In genomic region chr11:73108195-73108897, GRCm38 (mm10) we compare ENCODE assay signal across 15 mouse cellular contexts. TPM values are rescaled to one million over a fixed set of nuclear protein-coding genes. Genes with fewer than 3 reads are reported as not detected.
DNase-seq lines count a peak whose midpoint lies in the region; ATAC-seq lines count a peak whose summit lies in the region.
"Had no signal": no experiment of that assay in that cellular context is flagged by ENCODE, and none has a peak within 500 bp of the region (broad histone marks: within the 10 kb centered on the region; RNA-seq: fewer than 3 reads in every experiment).

No protein-coding gene starts in this region.

- H3K9me3 ChIP-seq in heart, embryonic 12.5 days (replicated peaks) = no peaks in the 10 kb centered on the region
- H3K9me3 ChIP-seq in midbrain, embryonic 15.5 days = no peaks in the 10 kb centered on the region
- H3K9me3 ChIP-seq: forebrain, embryonic 15.5 days; limb, embryonic 15.5 days; midbrain, embryonic 13.5 days had no signal

- ATAC-seq in heart, embryonic 12.5 days (ENCODE audit: insufficient number of reproducible peaks, low FRiP score) = peak; percentile 22; the same call in 1 of the 2 replicates
- peak; percentile 80 for ATAC-seq in megakaryocyte, adult 5-6 weeks (ENCODE audit: poor library complexity, severe bottlenecking)
- no peak for ATAC-seq in midbrain, embryonic 15.5 days (replicated peaks)
- ATAC-seq: forebrain, embryonic 15.5 days; midbrain, embryonic 13.5 days had no signal

- H3K4me1 ChIP-seq in heart, embryonic 12.5 days (replicated peaks) = peaks cover 21% of the 10 kb centered on the region
- H3K4me1 ChIP-seq in brown adipose tissue, adult 24 weeks (ENCODE audit: control insufficient read depth, insufficient read depth, insufficient read length, low read length) = no peaks in the 10 kb centered on the region
- H3K4me1 ChIP-seq in midbrain, embryonic 15.5 days = no peaks in the 10 kb centered on the region
- H3K4me1 ChIP-seq: forebrain, embryonic 15.5 days; limb, embryonic 15.5 days; midbrain, embryonic 13.5 days had no signal

- H3K27me3 ChIP-seq in heart, embryonic 12.5 days (replicated peaks) = no peaks in the 10 kb centered on the region
- H3K27me3 ChIP-seq in midbrain, embryonic 15.5 days (replicated peaks) = no peaks in the 10 kb centered on the region
- H3K27me3 ChIP-seq: forebrain, embryonic 15.5 days; limb, embryonic 15.5 days; midbrain, embryonic 13.5 days had no signal

- H3K4me3 ChIP-seq in heart, embryonic 12.5 days = no peak overlapping the region
- no peak overlapping the region for H3K4me3 ChIP-seq in brown adipose tissue, adult 24 weeks (ENCODE audit: insufficient read depth, low read depth, low read length)
- no peak overlapping the region for H3K4me3 ChIP-seq in midbrain, embryonic 15.5 days
- H3K4me3 ChIP-seq: forebrain, embryonic 15.5 days; limb, embryonic 15.5 days; midbrain, embryonic 13.5 days had no signal

- no peak for DNase-seq in heart, postnatal 4 days
- peak; percentile 48 for DNase-seq in 416B (ENCODE audit: low read depth)
- no peak for DNase-seq in right cerebral cortex, adult 2 months (ENCODE audit: low spot score in 2 of 2)
- DNase-seq in frontal cortex, postnatal 25 days (ENCODE audit: low spot score in 2 of 2) = no peak
- DNase-seq: cerebellum, postnatal 14 days; kidney, adult 11 months; right cerebral cortex, postnatal 25 days had no signal

- no peak overlapping the region for H3K9ac ChIP-seq in heart, embryonic 12.5 days
- H3K9ac ChIP-seq in midbrain, embryonic 15.5 days = no peak overlapping the region
- H3K9ac ChIP-seq: forebrain, embryonic 15.5 days; limb, embryonic 15.5 days; midbrain, embryonic 13.5 days had no signal

- H3K36me3 ChIP-seq in heart, embryonic 12.5 days = no peaks in the 10 kb centered on the region
- no peaks in the 10 kb centered on the region for H3K36me3 ChIP-seq in midbrain, embryonic 15.5 days (replicated peaks)
- H3K36me3 ChIP-seq: forebrain, embryonic 15.5 days; limb, embryonic 15.5 days; midbrain, embryonic 13.5 days had no signal

- no peak overlapping the region for H3K4me2 ChIP-seq in heart, embryonic 12.5 days
- no peak overlapping the region for H3K4me2 ChIP-seq in midbrain, embryonic 15.5 days
- H3K4me2 ChIP-seq: forebrain, embryonic 15.5 days; limb, embryonic 15.5 days; midbrain, embryonic 13.5 days had no signal

- 64% methylated on average over 5 of the region's 5 CpGs for WGBS in heart, embryonic 12.5 days
- 73% methylated on average over 5 of the region's 5 CpGs for WGBS in midbrain, embryonic 15.5 days

- no peak overlapping the region for H3K27ac ChIP-seq in heart, embryonic 12.5 days (ENCODE audit: poor library complexity, severe bottlenecking)
- peak overlapping the region; percentile 37; the same call in 1 of the 2 replicates for H3K27ac ChIP-seq in brown adipose tissue, adult 24 weeks (replicated peaks; ENCODE audit: low read depth, low read length)
- no peak overlapping the region for H3K27ac ChIP-seq in midbrain, embryonic 15.5 days
- H3K27ac ChIP-seq: forebrain, embryonic 15.5 days; limb, embryonic 15.5 days; midbrain, embryonic 13.5 days had no signal

RNA-seq across cellular contexts. Expression of gene Itgae, which starts 18.0 kb away (rescaled TPM):
- 0.17 and 0.19 TPM in 2 replicates for polyA plus RNA-seq in heart, embryonic 12.5 days (2016; fragmentation: Nextera tagmentation; extraction: Ambion mirVana)
- total RNA-seq in heart, postnatal 4 days (2021) = under 1 TPM; 0.18 to 0.21 TPM
- polyA plus RNA-seq in brown adipose tissue, adult 24 weeks (2012; ENCODE audit: insufficient read depth, insufficient read length, missing spikeins) = 1.8 and 2.4 TPM in 2 replicates
- 0.09 and 0.22 TPM in 2 replicates for total RNA-seq in megakaryocyte, adult 5-6 weeks (2015)
- total RNA-seq in megakaryocyte, adult 5-6 weeks (2017) = 0.04 and 0.15 TPM in 2 replicates
- polyA plus RNA-seq in midbrain, embryonic 15.5 days (2015; fragmentation: Nextera tagmentation; extraction: Ambion mirVana) = 0.15 and 0.27 TPM in 2 replicates

RNA-seq across cellular contexts. Expression of gene Haspin, which starts 29.7 kb away (rescaled TPM):
- polyA plus RNA-seq in heart, embryonic 12.5 days (2016; fragmentation: Nextera tagmentation; extraction: Ambion mirVana) = 13.9 and 14.4 TPM in 2 replicates
- 1 to 10 TPM; 6.0 to 7.1 TPM for total RNA-seq in heart, postnatal 4 days (2021)
- not detected in 2 replicates for polyA plus RNA-seq in brown adipose tissue, adult 24 weeks (2012; ENCODE audit: insufficient read depth, insufficient read length, missing spikeins)
- total RNA-seq in megakaryocyte, adult 5-6 weeks (2015) = 14.9 and 15.1 TPM in 2 replicates
- total RNA-seq in megakaryocyte, adult 5-6 weeks (2017) = 19.2 and 21.8 TPM in 2 replicates
- polyA plus RNA-seq in midbrain, embryonic 15.5 days (2015; fragmentation: Nextera tagmentation; extraction: Ambion mirVana) = 2.2 and 2.6 TPM in 2 replicates

RNA-seq across cellular contexts. Expression of gene P2rx5, which starts 51.9 kb away (rescaled TPM):
- 1.8 and 2.2 TPM in 2 replicates for polyA plus RNA-seq in heart, embryonic 12.5 days (2016; fragmentation: Nextera tagmentation; extraction: Ambion mirVana)
- total RNA-seq in heart, postnatal 4 days (2021) = 1 to 10 TPM; 3.9 to 5.0 TPM
- 53.6 and 85.8 TPM in 2 replicates for polyA plus RNA-seq in brown adipose tissue, adult 24 weeks (2012; ENCODE audit: insufficient read depth, insufficient read length, missing spikeins)
- not detected in 2 replicates for total RNA-seq in megakaryocyte, adult 5-6 weeks (2015)
- total RNA-seq in megakaryocyte, adult 5-6 weeks (2017) = not detected in 2 replicates
- polyA plus RNA-seq in midbrain, embryonic 15.5 days (2015; fragmentation: Nextera tagmentation; extraction: Ambion mirVana) = 0.36 and 0.40 TPM in 2 replicates
- total RNA-seq: neutrophil, adult 5-6 weeks had no signal

Comparison
In these comparisons a context has a peak if more than half of its experiments do, and no peak if none do; other contexts are left out.
1. RNA of gene P2rx5, which starts 51.9 kb away (polyA plus RNA-seq): 53.6 to 85.8 TPM in brown adipose tissue, adult 24 weeks; 1.8 to 2.2 TPM in heart, embryonic 12.5 days and 0.36 to 0.40 TPM in midbrain, embryonic 15.5 days; every median in the first group is over 10 times any median in the second.